Comparison of ENCODE assay signal across 17 mouse cellular contexts in genomic region chr13:51229862-51230261, GRCm38 (mm10). TPM values are rescaled to one million over a fixed set of nuclear protein-coding genes. Genes with fewer than 3 reads are reported as not detected.
A peak's percentile ranks its signal among the peaks of the same experiment; 100 is the strongest.
DNase-seq lines count a peak whose midpoint lies in the region; ATAC-seq and TF ChIP-seq lines count a peak whose summit lies in the region.
"Had no signal": no experiment of that assay in that cellular context is flagged by ENCODE, and none has a peak within 500 bp of the region (broad histone marks: within the 10 kb centered on the region; RNA-seq: fewer than 3 reads in every experiment).

No protein-coding gene starts in this region.

- no peak for ATAC-seq in hindbrain, embryonic 16.5 days
- no peak; the same call in 1 of the 2 replicates for ATAC-seq in midbrain, embryonic 11.5 days (ENCODE audit: low FRiP score)
- ATAC-seq in midbrain, embryonic 15.5 days (replicated peaks): no peak
- ATAC-seq in embryonic facial prominence, embryonic 15.5 days (ENCODE audit: insufficient number of reproducible peaks, low FRiP score, low TSS enrichment, low read depth): no peak
- ATAC-seq in hindbrain, postnatal 0 days: no peak

- H3K27me3 ChIP-seq in hindbrain, embryonic 10.5 days (ENCODE audit: insufficient read depth, poor library complexity, severe bottlenecking): no peaks in the 10 kb centered on the region
- no peaks in the 10 kb centered on the region for H3K27me3 ChIP-seq in hindbrain, embryonic 16.5 days (replicated peaks; ENCODE audit: control insufficient read depth, insufficient read depth, low read length)
- H3K27me3 ChIP-seq in midbrain, embryonic 11.5 days (ENCODE audit: control insufficient read depth, insufficient read depth, low read length): no peaks in the 10 kb centered on the region
- H3K27me3 ChIP-seq in midbrain, embryonic 15.5 days (replicated peaks): no peaks in the 10 kb centered on the region
- H3K27me3 ChIP-seq in embryonic facial prominence, embryonic 15.5 days: no peaks in the 10 kb centered on the region
- no peaks in the 10 kb centered on the region for H3K27me3 ChIP-seq in hindbrain, postnatal 0 days (ENCODE audit: insufficient read depth, low read length)
- no peaks in the 10 kb centered on the region; the same call in 1 of the 2 replicates for H3K27me3 ChIP-seq in heart, adult 2 months (ENCODE audit: control insufficient read depth, insufficient read depth, low read length)
- H3K27me3 ChIP-seq: heart, embryonic 13.5 days; limb, embryonic 15.5 days; liver, embryonic 13.5 days had no signal

- TF ChIP-seq EP300 in heart, adult 2 months (IDR thresholded peaks at IDR 0.05; ENCODE audit: insufficient read depth, low read depth, low read length): no peak

- H3K27ac ChIP-seq in hindbrain, embryonic 10.5 days: peak overlapping the region; percentile 89
- no peak overlapping the region for H3K27ac ChIP-seq in hindbrain, embryonic 16.5 days (ENCODE audit: low read depth, low read length)
- no peak overlapping the region for H3K27ac ChIP-seq in midbrain, embryonic 11.5 days (ENCODE audit: low read depth, low read length)
- no peak overlapping the region for H3K27ac ChIP-seq in midbrain, embryonic 15.5 days
- 0 out of 2 replicates have a peak overlapping the region, but pooled peaks have one; percentile 66 for H3K27ac ChIP-seq in embryonic facial prominence, embryonic 15.5 days (replicated peaks)
- H3K27ac ChIP-seq in hindbrain, postnatal 0 days: peak overlapping the region; percentile 57
- no peak overlapping the region for H3K27ac ChIP-seq in heart, adult 2 months
- H3K27ac ChIP-seq: heart, embryonic 13.5 days; liver, embryonic 13.5 days had no signal

- no peak for TF ChIP-seq CTCF in hindbrain, postnatal 0 days (IDR thresholded peaks at IDR 0.05; ENCODE audit: low read depth)
- no peak for TF ChIP-seq CTCF in heart, adult 2 months (IDR thresholded peaks at IDR 0.05)

- peaks cover 23% of the 10 kb centered on the region for H3K4me1 ChIP-seq in hindbrain, embryonic 10.5 days (replicated peaks)
- 0 out of 2 replicates have a peak, but pooled peaks cover 2% of the 10 kb centered on the region for H3K4me1 ChIP-seq in hindbrain, embryonic 16.5 days (ENCODE audit: control insufficient read depth, insufficient read depth, low read depth, low read length)
- peaks cover 15% of the 10 kb centered on the region for H3K4me1 ChIP-seq in midbrain, embryonic 11.5 days (ENCODE audit: control insufficient read depth, insufficient read depth, low read length)
- peaks cover 9% of the 10 kb centered on the region for H3K4me1 ChIP-seq in midbrain, embryonic 15.5 days
- H3K4me1 ChIP-seq in embryonic facial prominence, embryonic 15.5 days: peaks cover 28% of the 10 kb centered on the region
- no peaks in the 10 kb centered on the region for H3K4me1 ChIP-seq in hindbrain, postnatal 0 days (ENCODE audit: insufficient read depth, low read length)
- H3K4me1 ChIP-seq in heart, adult 2 months (ENCODE audit: control insufficient read depth, insufficient read depth, low read length): no peaks in the 10 kb centered on the region
- H3K4me1 ChIP-seq: liver, embryonic 13.5 days had no signal

- peak; percentile 9 for DNase-seq in hindbrain, embryonic 10.5 days (ENCODE audit: low spot score)
- DNase-seq in midbrain, embryonic 11.5 days (ENCODE audit: low spot score, missing footprints): peak; percentile 90
- DNase-seq in hindbrain, postnatal 0 days (ENCODE audit: low spot score): no peak
- no peak for DNase-seq in heart, adult 2 months
- DNase-seq in left cerebral cortex, postnatal 25 days (ENCODE audit: low spot score in 2 of 2): no peak
- DNase-seq: adrenal gland, postnatal 25 days; B cell, adult 2 months; heart, postnatal 10 days; kidney, adult 2 months; liver, embryonic 13.5 days; lung, adult 18-20 months had no signal

- no peaks in the 10 kb centered on the region for H3K79me2 ChIP-seq in heart, adult 2 months (replicated peaks; ENCODE audit: control insufficient read depth, insufficient read depth, low read length)

- intact Hi-C loops in heart, adult 2 months (cut with DNase I): no loop called here
- intact Hi-C loops in left cerebral cortex, postnatal 25 days (cut with DNase I): no loop called here

- H3K9me3 ChIP-seq in hindbrain, embryonic 10.5 days: no peaks in the 10 kb centered on the region; the same call in 1 of the 2 replicates
- no peaks in the 10 kb centered on the region for H3K9me3 ChIP-seq in hindbrain, embryonic 16.5 days (ENCODE audit: control insufficient read depth, low read length)
- H3K9me3 ChIP-seq in midbrain, embryonic 11.5 days (ENCODE audit: control insufficient read depth, low read length): no peaks in the 10 kb centered on the region
- H3K9me3 ChIP-seq in midbrain, embryonic 15.5 days: no peaks in the 10 kb centered on the region
- no peaks in the 10 kb centered on the region for H3K9me3 ChIP-seq in embryonic facial prominence, embryonic 15.5 days (replicated peaks)
- no peaks in the 10 kb centered on the region for H3K9me3 ChIP-seq in hindbrain, postnatal 0 days (ENCODE audit: low read length)
- H3K9me3 ChIP-seq: heart, embryonic 13.5 days; limb, embryonic 15.5 days; liver, embryonic 13.5 days had no signal

- H3K4me3 ChIP-seq in hindbrain, embryonic 10.5 days: peak overlapping the region; percentile 31; the same call in 1 of the 2 replicates
- H3K4me3 ChIP-seq in hindbrain, embryonic 16.5 days (ENCODE audit: low read length): no peak overlapping the region
- no peak overlapping the region for H3K4me3 ChIP-seq in midbrain, embryonic 11.5 days (ENCODE audit: low read depth, low read length)
- H3K4me3 ChIP-seq in midbrain, embryonic 15.5 days: no peak overlapping the region
- H3K4me3 ChIP-seq in embryonic facial prominence, embryonic 15.5 days (replicated peaks): no peak overlapping the region
- no peak overlapping the region for H3K4me3 ChIP-seq in hindbrain, postnatal 0 days (ENCODE audit: low read length)
- H3K4me3 ChIP-seq in heart, adult 2 months: no peak overlapping the region
- H3K4me3 ChIP-seq: heart, embryonic 13.5 days; limb, embryonic 15.5 days; liver, embryonic 13.5 days had no signal

- no peak for TF ChIP-seq POLR2A in heart, adult 2 months (IDR thresholded peaks at IDR 0.05; ENCODE audit: insufficient read depth, low read depth, low read length)

- H3K36me3 ChIP-seq in hindbrain, embryonic 10.5 days: no peaks in the 10 kb centered on the region
- H3K36me3 ChIP-seq in hindbrain, embryonic 16.5 days (ENCODE audit: control insufficient read depth, insufficient read depth, low read length): no peaks in the 10 kb centered on the region
- H3K36me3 ChIP-seq in midbrain, embryonic 11.5 days (ENCODE audit: control insufficient read depth, insufficient read depth, low read length): no peaks in the 10 kb centered on the region
- no peaks in the 10 kb centered on the region for H3K36me3 ChIP-seq in midbrain, embryonic 15.5 days (replicated peaks)
- no peaks in the 10 kb centered on the region for H3K36me3 ChIP-seq in embryonic facial prominence, embryonic 15.5 days
- H3K36me3 ChIP-seq in hindbrain, postnatal 0 days (ENCODE audit: insufficient read depth, low read length): no peaks in the 10 kb centered on the region
- H3K36me3 ChIP-seq in heart, adult 2 months (ENCODE audit: control insufficient read depth, insufficient read depth, low read length): no peaks in the 10 kb centered on the region
- H3K36me3 ChIP-seq: heart, embryonic 13.5 days; limb, embryonic 15.5 days; liver, embryonic 13.5 days had no signal

- no peak overlapping the region; the same call in 1 of the 2 replicates for H3K4me2 ChIP-seq in hindbrain, embryonic 16.5 days (ENCODE audit: low read length)
- no peak overlapping the region for H3K4me2 ChIP-seq in midbrain, embryonic 11.5 days
- no peak overlapping the region for H3K4me2 ChIP-seq in midbrain, embryonic 15.5 days
- no peak overlapping the region for H3K4me2 ChIP-seq in embryonic facial prominence, embryonic 15.5 days (replicated peaks)
- H3K4me2 ChIP-seq in hindbrain, postnatal 0 days (ENCODE audit: low read depth, low read length): no peak overlapping the region
- H3K4me2 ChIP-seq: heart, embryonic 13.5 days; limb, embryonic 15.5 days; liver, embryonic 13.5 days had no signal

- H3K9ac ChIP-seq in hindbrain, embryonic 16.5 days (ENCODE audit: low read depth, low read length): no peak overlapping the region
- H3K9ac ChIP-seq in midbrain, embryonic 11.5 days (ENCODE audit: low read length): no peak overlapping the region
- no peak overlapping the region for H3K9ac ChIP-seq in midbrain, embryonic 15.5 days
- H3K9ac ChIP-seq in embryonic facial prominence, embryonic 15.5 days: no peak overlapping the region
- H3K9ac ChIP-seq in hindbrain, postnatal 0 days (replicated peaks; ENCODE audit: low read length): no peak overlapping the region
- H3K9ac ChIP-seq in heart, adult 2 months (ENCODE audit: low read depth, low read length): no peak overlapping the region
- H3K9ac ChIP-seq: heart, embryonic 13.5 days; limb, embryonic 15.5 days; liver, embryonic 13.5 days had no signal

- WGBS in hindbrain, embryonic 10.5 days: 73% methylated on average over 4 of the region's 4 CpGs
- WGBS in hindbrain, embryonic 16.5 days: 73% methylated on average over 4 of the region's 4 CpGs
- WGBS in midbrain, embryonic 11.5 days: 80% methylated on average over 4 of the region's 4 CpGs
- 76% methylated on average over 4 of the region's 4 CpGs for WGBS in midbrain, embryonic 15.5 days
- 88% methylated on average over 4 of the region's 4 CpGs for WGBS in embryonic facial prominence, embryonic 15.5 days
- 63% methylated on average over 4 of the region's 4 CpGs for WGBS in hindbrain, postnatal 0 days
- WGBS in heart, adult 2 months: 93% methylated on average over 4 of the region's 4 CpGs

RNA-seq across cellular contexts. Expression of gene Nxnl2, which starts 59.0 kb away (rescaled TPM):
- 0.30 and 0.73 TPM in 2 replicates for polyA plus RNA-seq in hindbrain, embryonic 10.5 days (2016; fragmentation: Nextera tagmentation; extraction: Ambion mirVana)
- polyA plus RNA-seq in hindbrain, embryonic 16.5 days (2015; fragmentation: Nextera tagmentation; extraction: Ambion mirVana): 4.1 and 6.0 TPM in 2 replicates
- 0.29 and 0.51 TPM in 2 replicates for polyA plus RNA-seq in midbrain, embryonic 11.5 days (2014; fragmentation: Nextera tagmentation; extraction: Ambion mirVana)
- 2.0 and 2.7 TPM in 2 replicates for polyA plus RNA-seq in midbrain, embryonic 15.5 days (2015; fragmentation: Nextera tagmentation; extraction: Ambion mirVana)
- polyA plus RNA-seq in embryonic facial prominence, embryonic 15.5 days (2015; fragmentation: Nextera tagmentation; extraction: Ambion mirVana): 3.1 and 4.4 TPM in 2 replicates
- 3.0 and 3.8 TPM in 2 replicates for total RNA-seq in hindbrain, postnatal 0 days (2014; rRNA removed)
- 7.2 and 8.6 TPM in 2 replicates for polyA plus RNA-seq in hindbrain, postnatal 0 days (2015; fragmentation: Nextera tagmentation; extraction: Ambion mirVana)
- total RNA-seq in heart, adult 2 months (2021): under 1 TPM; 0.29 to 0.55 TPM
- 0.29 and 0.55 TPM in 2 replicates for polyA plus RNA-seq in heart, adult 2 months (2012; rRNA removed)
- total RNA-seq in left cerebral cortex, postnatal 25 days (2021): under 1 TPM; 0.30 to 0.41 TPM
- total RNA-seq: gastrocnemius, adult 8-10 months had no signal
- polyA plus RNA-seq: liver, embryonic 13.5 days had no signal

Comparison
In these comparisons a context has a peak if more than half of its experiments do, and no peak if none do; other contexts are left out.
1. DNase-seq: peak in hindbrain, embryonic 10.5 days (single experiment) and midbrain, embryonic 11.5 days (single experiment); none in hindbrain, postnatal 0 days (single experiment), heart, adult 2 months (0 of 2) and left cerebral cortex, postnatal 25 days (0 of 2).
2. H3K27ac ChIP-seq: peak in hindbrain, embryonic 10.5 days (single experiment), embryonic facial prominence, embryonic 15.5 days (single experiment) and hindbrain, postnatal 0 days (single experiment); none in hindbrain, embryonic 16.5 days (single experiment), midbrain, embryonic 11.5 days (single experiment), midbrain, embryonic 15.5 days (single experiment) and heart, adult 2 months (single experiment).